Mouse (Mus musculus): Measurements from ENCODE around the gene Tescl. TPM values are rescaled to one million over a fixed set of nuclear protein-coding genes. Genes with fewer than 3 reads are reported as not detected.

Tescl gene
- polyA plus RNA-seq, 1 experiment from 2014 or later = not detected

Small RNA genes lying within 50 kb of the gene (microRNA-seq; reads per million reads assigned to microRNA genes)
- gene Gm27592 = not detected

Other genes starting within 250 kb of the Tescl start
- gene Zfp112, start 221.6 kb downstream of the Tescl start, polyA plus RNA-seq (2015; fragmentation: Nextera tagmentation; extraction: Ambion mirVana) = 9.1 and 9.9 TPM in 2 replicates
- 21.3 and 22.0 TPM in 2 replicates for gene Zfp235, start 199.8 kb downstream of the Tescl start, polyA plus RNA-seq (2015; fragmentation: Nextera tagmentation; extraction: Ambion mirVana)
- 5.6 and 7.1 TPM in 2 replicates for gene Zfp114, start 158.9 kb downstream of the Tescl start, polyA plus RNA-seq (2015; fragmentation: Nextera tagmentation; extraction: Ambion mirVana)
- gene Zfp111, start 122.5 kb downstream of the Tescl start, polyA plus RNA-seq (2015; fragmentation: Nextera tagmentation; extraction: Ambion mirVana) = 10.5 and 11.3 TPM in 2 replicates
- gene Zfp109, start 96.4 kb downstream of the Tescl start, polyA plus RNA-seq (2015; fragmentation: Nextera tagmentation; extraction: Ambion mirVana) = 6.1 and 6.9 TPM in 2 replicates
- gene Zfp108, start 79.1 kb downstream of the Tescl start, polyA plus RNA-seq (2015; fragmentation: Nextera tagmentation; extraction: Ambion mirVana) = 5.4 and 5.5 TPM in 2 replicates
- gene Zfp93, start 63.5 kb downstream of the Tescl start, polyA plus RNA-seq (2015; fragmentation: Nextera tagmentation; extraction: Ambion mirVana) = 8.9 and 9.8 TPM in 2 replicates
- gene Zfp61, start 32.7 kb downstream of the Tescl start, polyA plus RNA-seq (2015; fragmentation: Nextera tagmentation; extraction: Ambion mirVana) = 54.1 and 63.5 TPM in 2 replicates
- gene Zfp94, start 17.3 kb downstream of the Tescl start, polyA plus RNA-seq (2015; fragmentation: Nextera tagmentation; extraction: Ambion mirVana) = 15.0 and 16.0 TPM in 2 replicates
- not detected in 2 replicates for gene Lypd5, start 15.3 kb upstream of the Tescl start, polyA plus RNA-seq (2015; fragmentation: Nextera tagmentation; extraction: Ambion mirVana)
- gene Kcnn4, start 36.3 kb upstream of the Tescl start, polyA plus RNA-seq (2015; fragmentation: Nextera tagmentation; extraction: Ambion mirVana) = 1.4 and 2.4 TPM in 2 replicates
- 24.5 and 25.1 TPM in 2 replicates for gene Smg9, start 65.7 kb upstream of the Tescl start, polyA plus RNA-seq (2015; fragmentation: Nextera tagmentation; extraction: Ambion mirVana)
- gene Irgc1, start 118.4 kb upstream of the Tescl start, polyA plus RNA-seq (2015; fragmentation: Nextera tagmentation; extraction: Ambion mirVana) = not detected in 2 replicates
- gene Plaur, start 128.5 kb upstream of the Tescl start, polyA plus RNA-seq (2015; fragmentation: Nextera tagmentation; extraction: Ambion mirVana) = 3.3 and 3.5 TPM in 2 replicates
- gene Cadm4, start 148.1 kb upstream of the Tescl start, polyA plus RNA-seq (2015; fragmentation: Nextera tagmentation; extraction: Ambion mirVana) = 6.3 and 6.5 TPM in 2 replicates
- 64.2 and 68.3 TPM in 2 replicates for gene Zfp428, start 173.1 kb upstream of the Tescl start, polyA plus RNA-seq (2015; fragmentation: Nextera tagmentation; extraction: Ambion mirVana)
- gene AC161166.1, start 178.5 kb upstream of the Tescl start, polyA plus RNA-seq (2015; fragmentation: Nextera tagmentation; extraction: Ambion mirVana) = 0.42 and 0.66 TPM in 2 replicates
- 6.8 and 8.1 TPM in 2 replicates for gene Irgq, start 196.8 kb upstream of the Tescl start, polyA plus RNA-seq (2015; fragmentation: Nextera tagmentation; extraction: Ambion mirVana)
- not detected in 2 replicates for gene Pinlyp, start 212.2 kb upstream of the Tescl start, polyA plus RNA-seq (2015; fragmentation: Nextera tagmentation; extraction: Ambion mirVana)
- 125 and 131 TPM in 2 replicates for gene Xrcc1, start 212.4 kb upstream of the Tescl start, polyA plus RNA-seq (2015; fragmentation: Nextera tagmentation; extraction: Ambion mirVana)

All from limb, embryonic 13.5 days (tissue).